Mouse (Mus musculus): ENCODE measurements around the gene Il22ra1. TPM values are rescaled to one million over a fixed set of nuclear protein-coding genes. Genes with fewer than 3 reads are reported as not detected.

Il22ra1 gene
- not detected in 4 replicates for total RNA-seq (2023)

DNA sequence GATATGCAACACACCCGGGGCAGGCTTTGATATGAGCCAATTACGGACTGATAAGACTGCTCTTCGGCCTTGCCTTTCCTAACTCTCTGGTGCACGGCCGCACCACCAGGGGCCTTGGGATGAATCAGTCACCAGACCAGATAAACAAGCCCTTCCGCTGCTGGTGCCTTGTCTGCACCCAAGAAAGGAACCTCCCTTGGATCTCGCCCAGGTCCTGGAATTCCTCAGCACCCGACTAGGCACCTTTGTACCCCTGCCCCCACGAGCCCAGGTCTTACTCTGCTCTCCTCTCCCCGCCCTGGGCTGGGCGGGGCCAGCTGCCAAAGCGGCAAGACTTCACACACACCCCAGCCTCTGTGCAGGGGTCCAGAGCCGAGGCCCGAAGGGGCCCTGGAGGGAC lies at the start of gene Il22ra1:
Gene Il22ra1 (plus strand): TSS at position 356 of the 400 bp plus-strand sequence.

GRCm38 (mm10) chr4:135685906-135686567 lies 41.9 kb upstream of the Il22ra1 start, which contains the start of gene Ifnlr1:
Gene Ifnlr1 (plus strand): TSS chr4:135686287.

GRCm38 (mm10) chr4:135759356-135759976 lies 31.5 kb downstream of the Il22ra1 start, which contains the start of gene Myom3:
Gene Myom3 (plus strand): TSS chr4:135759715.

Other genes starting within 250 kb of the Il22ra1 start
- 0.24 TPM in 1 of 4 replicates, not detected in the others for gene Stpg1, start 233.4 kb upstream of the Il22ra1 start, total RNA-seq (2023)
- gene Nipal3, start 233.1 kb upstream of the Il22ra1 start, total RNA-seq (2023), result 54.7 to 76.3 TPM (median 65.7 TPM) in 4 replicates
- not detected in 4 replicates for gene Grhl3, start 154.5 kb upstream of the Il22ra1 start, total RNA-seq (2023)
- 0.36 to 0.86 TPM (median 0.52 TPM) in 4 replicates for gene Ifnlr1, start 41.9 kb upstream of the Il22ra1 start, total RNA-seq (2023)
- gene Myom3, start 31.5 kb downstream of the Il22ra1 start, total RNA-seq (2023), result not detected in 4 replicates
- 197 to 207 TPM (median 201 TPM) in 4 replicates for gene Srsf10, start 127.6 kb downstream of the Il22ra1 start, total RNA-seq (2023)
- 128 to 142 TPM (median 134 TPM) in 4 replicates for gene Pnrc2, start 145.7 kb downstream of the Il22ra1 start, total RNA-seq (2023)
- 212 to 230 TPM (median 216 TPM) in 4 replicates for gene Cnr2, start 167.2 kb downstream of the Il22ra1 start, total RNA-seq (2023)
- gene Fuca1, start 192.6 kb downstream of the Il22ra1 start, total RNA-seq (2023), result 144 to 193 TPM (median 168 TPM) in 4 replicates
- gene Hmgcl, start 218.3 kb downstream of the Il22ra1 start, total RNA-seq (2023), result 26.1 to 32.4 TPM (median 28.2 TPM) in 4 replicates
- 6.8 to 16.5 TPM (median 8.2 TPM) in 4 replicates for gene Gale, start 235.6 kb downstream of the Il22ra1 start, total RNA-seq (2023)
- 97.5 to 106 TPM (median 100 TPM) in 4 replicates for gene Lypla2, start 244.5 kb downstream of the Il22ra1 start, total RNA-seq (2023)